Mouse (Mus musculus) forelimb bud, embryonic 11.5 days (tissue): ENCODE results near the gene Snai3.
A peak's percentile ranks its signal among the peaks of the same experiment; 100 is the strongest.

Experiments
- DNase-seq: peaks from one replicate; pipeline ENCODE4 v3.0.0-alpha.2; 2012; ENCODE audit warnings: low read depth, low spot score

Snai3 gene

GRCm38 (mm10) chr8:122459990-122460389 lies 543 bp downstream of the Snai3 start:
- DNase-seq = no peak

GRCm38 (mm10) chr8:122459218-122459900 lies 1.2 kb downstream of the Snai3 start:
- DNase-seq = no peak

GRCm38 (mm10) chr8:122457171-122457570 lies 3.4 kb downstream of the Snai3 start:
- DNase-seq = no peak

- DNase-seq = no peak
Observed at GRCm38 (mm10) chr8:122454409-122454808, 6.1 kb downstream of the Snai3 start.

- no peak for DNase-seq
Observed at GRCm38 (mm10) chr8:122452154-122452553, 8.4 kb downstream of the Snai3 start.

- no peak for DNase-seq
Observed at GRCm38 (mm10) chr8:122451161-122451703, 9.3 kb downstream of the Snai3 start.

GRCm38 (mm10) chr8:122445203-122445602 lies 15.3 kb downstream of the Snai3 start:
- DNase-seq = no peak

GRCm38 (mm10) chr8:122444058-122444748 lies 16.3 kb downstream of the Snai3 start:
- DNase-seq = peak; percentile 51

- peak; percentile 100 for DNase-seq
Observed at GRCm38 (mm10) chr8:122443262-122444006, 17.1 kb downstream of the Snai3 start, which contains the start of gene Mvd. TSS of gene Mvd (minus strand) at chr8:122443422.

GRCm38 (mm10) chr8:122442781-122443180 lies 17.8 kb downstream of the Snai3 start:
- DNase-seq = no peak

- DNase-seq = no peak
Observed at GRCm38 (mm10) chr8:122442356-122442755, 18.2 kb downstream of the Snai3 start.

- no peak for DNase-seq
Observed at GRCm38 (mm10) chr8:122441326-122441725, 19.2 kb downstream of the Snai3 start.

GRCm38 (mm10) chr8:122439336-122439735 lies 21.2 kb downstream of the Snai3 start:
- DNase-seq = no peak

GRCm38 (mm10) chr8:122437708-122438331 lies 22.7 kb downstream of the Snai3 start:
- no peak for DNase-seq

- DNase-seq = no peak
Observed at GRCm38 (mm10) chr8:122436586-122437125, 23.9 kb downstream of the Snai3 start.

GRCm38 (mm10) chr8:122436146-122436545 lies 24.4 kb downstream of the Snai3 start:
- no peak for DNase-seq

- no peak for DNase-seq
Observed at GRCm38 (mm10) chr8:122435375-122435774, 25.2 kb downstream of the Snai3 start.

GRCm38 (mm10) chr8:122433269-122433905 lies 27.1 kb downstream of the Snai3 start:
- DNase-seq = no peak

GRCm38 (mm10) chr8:122432443-122433268 lies 27.9 kb downstream of the Snai3 start, which contains the start of gene Cyba:
TSS of gene Cyba (minus strand) at chr8:122432930.
- DNase-seq = peak; percentile 48
